Mouse (Mus musculus): ENCODE measurements around the gene Rfk. TPM values are rescaled to one million over a fixed set of nuclear protein-coding genes. Genes with fewer than 3 reads are reported as not detected.
A peak's percentile ranks its signal among the peaks of the same experiment; 100 is the strongest.

Gene Rfk
- total and polyA plus RNA-seq, 2 experiments, result 43.8 to 53.3 TPM

DNA sequence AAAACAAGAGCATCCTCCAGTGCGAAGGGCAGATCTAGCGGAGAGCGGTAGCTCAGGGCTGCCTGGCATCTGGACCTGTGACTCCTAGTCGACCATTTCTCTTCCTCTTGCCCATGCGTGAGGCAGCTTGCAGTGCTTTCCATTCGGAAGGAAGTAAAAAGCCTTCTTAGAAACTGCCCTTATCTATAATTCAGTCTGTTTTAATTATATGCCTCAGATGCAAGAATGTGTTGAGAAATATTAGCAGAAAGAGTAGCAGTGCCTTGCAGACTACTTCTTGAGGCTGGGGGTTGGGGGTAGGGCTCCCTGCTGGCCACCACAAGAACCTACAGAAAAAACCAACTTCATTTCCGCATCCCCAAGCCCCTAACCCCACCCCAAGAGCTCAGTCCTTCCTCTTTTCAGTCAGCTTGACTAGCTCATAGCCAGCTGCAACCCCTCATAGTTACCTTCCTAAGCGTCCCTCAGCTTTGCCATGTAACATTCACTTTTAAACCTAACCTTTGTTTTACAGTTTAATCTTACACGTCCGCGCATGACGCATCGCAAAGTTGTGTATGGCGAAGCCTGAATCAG, 34.4 kb upstream of the Rfk start:
- peaks cover 6% of the 10 kb centered on the region for H3K27me3 ChIP-seq (ENCODE audit: control insufficient read depth, insufficient read depth, low read length)
- TF ChIP-seq CTCF (IDR thresholded peaks at IDR 0.05; ENCODE audit: low read depth, low read length) (no peak), POLR2A (IDR thresholded peaks at IDR 0.05; ENCODE audit: extremely low read depth, insufficient read depth, low read length) (no peak)
- peaks cover 5% of the 10 kb centered on the region; the same call in 1 of the 2 replicates for H3K4me1 ChIP-seq (ENCODE audit: control insufficient read depth, insufficient read depth, low read length)
- no peaks in the 10 kb centered on the region for H3K79me2 ChIP-seq (ENCODE audit: control insufficient read depth, insufficient read depth, low read length)
- H3K27ac ChIP-seq (replicated peaks; ENCODE audit: insufficient read depth, low read depth, low read length), result no peak overlapping the region
- no peak for DNase-seq (ENCODE audit: extremely low read depth, low read depth, low spot score)
- H3K36me3 ChIP-seq (ENCODE audit: control insufficient read depth, insufficient read depth, low read length), result no peaks in the 10 kb centered on the region
- H3K4me3 ChIP-seq (ENCODE audit: insufficient read depth, low read depth, low read length), result no peak overlapping the region
- 77% methylated on average over 14 of the region's 14 CpGs for WGBS
- H3K9ac ChIP-seq (ENCODE audit: low read depth, low read length), result no peak overlapping the region

DNA sequence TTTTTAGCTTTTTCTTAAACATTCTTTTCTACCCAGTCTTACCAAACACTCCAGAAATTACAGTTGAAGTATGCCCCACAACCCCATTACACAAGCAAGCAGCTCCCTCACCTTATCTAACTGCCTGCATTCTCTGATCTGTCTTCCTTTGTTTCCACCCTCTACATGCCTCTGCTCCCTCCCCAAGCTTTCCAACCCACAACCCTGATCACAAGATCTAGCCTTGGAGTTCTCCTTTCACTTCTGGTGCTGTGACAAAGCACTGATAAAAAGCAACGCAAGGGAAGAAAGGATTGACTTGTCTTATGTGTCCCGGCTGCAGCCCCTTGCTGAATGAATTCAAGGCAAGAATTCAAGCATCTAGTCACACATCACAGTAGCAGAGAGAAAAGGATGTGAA, 32.7 kb upstream of the Rfk start:
- H3K36me3 ChIP-seq (ENCODE audit: control insufficient read depth, insufficient read depth, low read length), result no peaks in the 10 kb centered on the region
- no peak overlapping the region for H3K27ac ChIP-seq (replicated peaks; ENCODE audit: insufficient read depth, low read depth, low read length)
- peak; percentile 13 for DNase-seq (ENCODE audit: extremely low read depth, low read depth, low spot score)
- TF ChIP-seq POLR2A (IDR thresholded peaks at IDR 0.05; ENCODE audit: extremely low read depth, insufficient read depth, low read length) (no peak), CTCF (IDR thresholded peaks at IDR 0.05; ENCODE audit: low read depth, low read length) (no peak)
- WGBS, result 61% methylated on average over 2 of the region's 2 CpGs
- peaks cover 2% of the 10 kb centered on the region; the same call in 1 of the 2 replicates for H3K4me1 ChIP-seq (ENCODE audit: control insufficient read depth, insufficient read depth, low read length)
- H3K27me3 ChIP-seq (ENCODE audit: control insufficient read depth, insufficient read depth, low read length), result peaks cover 3% of the 10 kb centered on the region; the same call in 1 of the 2 replicates
- no peak overlapping the region for H3K9ac ChIP-seq (ENCODE audit: low read depth, low read length)
- H3K4me3 ChIP-seq (ENCODE audit: insufficient read depth, low read depth, low read length), result no peak overlapping the region
- H3K79me2 ChIP-seq (ENCODE audit: control insufficient read depth, insufficient read depth, low read length), result no peaks in the 10 kb centered on the region

DNA sequence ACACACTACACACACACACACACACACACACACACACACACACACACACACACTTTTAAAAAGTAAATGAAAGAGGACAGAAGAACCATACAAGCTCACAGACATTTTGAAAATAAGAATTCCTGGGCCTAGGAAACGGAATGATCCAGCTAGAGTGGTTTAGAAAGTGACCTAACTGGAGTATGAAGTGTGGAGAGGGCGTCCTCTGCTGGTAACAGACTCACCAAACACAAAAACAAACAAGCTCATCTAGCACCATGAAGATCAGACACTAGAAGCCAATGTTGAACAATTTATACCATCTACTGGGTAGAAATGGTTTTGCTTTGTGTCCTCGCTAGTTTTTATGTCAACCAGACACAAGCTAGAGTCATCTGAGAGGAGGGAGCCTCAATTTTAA, 29.1 kb upstream of the Rfk start:
- Histone ChIP-seq H3K79me2 (ENCODE audit: control insufficient read depth, insufficient read depth, low read length) (no peaks in the 10 kb centered on the region), H3K9ac (ENCODE audit: low read depth, low read length) (no peak overlapping the region), H3K27ac (replicated peaks; ENCODE audit: insufficient read depth, low read depth, low read length) (no peak overlapping the region), H3K36me3 (ENCODE audit: control insufficient read depth, insufficient read depth, low read length) (no peaks in the 10 kb centered on the region), H3K4me1 (ENCODE audit: control insufficient read depth, insufficient read depth, low read length) (no peaks in the 10 kb centered on the region), H3K27me3 (ENCODE audit: control insufficient read depth, insufficient read depth, low read length) (no peaks in the 10 kb centered on the region), H3K4me3 (ENCODE audit: insufficient read depth, low read depth, low read length) (no peak overlapping the region)
- TF ChIP-seq CTCF (IDR thresholded peaks at IDR 0.05; ENCODE audit: low read depth, low read length), result peak; percentile 38; the same call in 1 of the 2 replicates
- no peak for TF ChIP-seq POLR2A (IDR thresholded peaks at IDR 0.05; ENCODE audit: extremely low read depth, insufficient read depth, low read length)
- peak; percentile 61 for DNase-seq (ENCODE audit: extremely low read depth, low read depth, low spot score)
- WGBS, result 36% methylated on average over 3 of the region's 3 CpGs

DNA sequence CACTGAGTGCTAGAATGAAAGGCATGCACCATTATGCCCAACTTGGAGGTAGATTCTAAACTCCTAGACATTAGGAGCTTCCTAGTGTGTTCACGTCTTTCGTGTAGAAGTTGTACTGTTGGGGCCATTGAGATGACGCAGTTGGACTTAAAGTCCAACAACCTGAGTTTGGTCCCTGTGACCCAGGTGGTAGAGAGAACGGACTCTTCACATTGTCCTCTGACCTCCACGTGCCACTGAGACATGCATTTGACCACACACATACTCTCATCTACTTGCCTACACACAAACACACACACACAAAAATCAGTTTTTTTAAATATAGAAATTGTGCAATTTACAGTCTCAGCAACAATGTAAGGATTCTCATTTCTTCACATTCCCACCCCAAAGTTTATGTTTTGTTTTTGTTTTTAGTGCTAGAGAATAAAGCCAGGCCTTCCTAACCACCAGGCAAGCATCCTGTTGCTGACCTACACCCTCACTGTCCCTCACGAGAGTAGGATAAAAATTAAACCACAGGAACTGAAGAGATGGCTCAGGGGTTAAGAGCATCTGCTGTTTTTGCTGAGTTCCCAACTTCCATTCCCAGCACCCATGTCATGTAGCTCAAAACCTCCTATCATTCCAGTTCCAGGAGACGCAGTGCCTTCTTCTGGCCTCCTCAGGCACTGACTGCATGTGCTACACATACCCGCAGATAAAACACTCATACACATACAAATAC, 27.3 kb upstream of the Rfk start:
- no peak for DNase-seq (ENCODE audit: extremely low read depth, low read depth, low spot score)
- no peaks in the 10 kb centered on the region for H3K27me3 ChIP-seq (ENCODE audit: control insufficient read depth, insufficient read depth, low read length)
- no peak overlapping the region for H3K4me3 ChIP-seq (ENCODE audit: insufficient read depth, low read depth, low read length)
- WGBS, result 93% methylated on average over 8 of the region's 8 CpGs
- no peak overlapping the region for H3K9ac ChIP-seq (ENCODE audit: low read depth, low read length)
- no peaks in the 10 kb centered on the region for H3K79me2 ChIP-seq (ENCODE audit: control insufficient read depth, insufficient read depth, low read length)
- H3K27ac ChIP-seq (replicated peaks; ENCODE audit: insufficient read depth, low read depth, low read length), result no peak overlapping the region
- H3K4me1 ChIP-seq (ENCODE audit: control insufficient read depth, insufficient read depth, low read length), result no peaks in the 10 kb centered on the region
- no peak for TF ChIP-seq CTCF (IDR thresholded peaks at IDR 0.05; ENCODE audit: low read depth, low read length)
- no peak for TF ChIP-seq POLR2A (IDR thresholded peaks at IDR 0.05; ENCODE audit: extremely low read depth, insufficient read depth, low read length)
- no peaks in the 10 kb centered on the region for H3K36me3 ChIP-seq (ENCODE audit: control insufficient read depth, insufficient read depth, low read length)

DNA sequence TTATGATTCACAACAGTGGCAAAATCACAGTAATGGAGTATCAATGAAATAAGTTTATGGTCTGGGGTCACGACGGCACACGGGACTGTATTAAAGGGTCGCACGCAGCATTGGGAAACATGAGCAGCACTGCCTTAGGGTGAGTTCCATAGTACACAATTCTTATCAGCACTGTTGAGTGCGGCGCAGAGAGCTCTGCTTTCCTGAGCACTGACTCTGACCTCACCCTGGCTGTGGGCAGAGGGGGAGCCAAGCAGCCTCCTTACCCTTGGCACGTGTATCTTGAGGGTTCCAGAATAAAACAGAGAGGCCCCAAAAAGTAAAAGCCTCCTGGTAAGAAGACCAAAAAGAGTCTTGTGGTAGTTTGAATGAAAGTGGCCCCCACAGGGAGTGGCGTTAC, 25.3 kb upstream of the Rfk start:
- H3K36me3 ChIP-seq (ENCODE audit: control insufficient read depth, insufficient read depth, low read length), result no peaks in the 10 kb centered on the region
- 75% methylated on average over 9 of the region's 9 CpGs for WGBS

DNA sequence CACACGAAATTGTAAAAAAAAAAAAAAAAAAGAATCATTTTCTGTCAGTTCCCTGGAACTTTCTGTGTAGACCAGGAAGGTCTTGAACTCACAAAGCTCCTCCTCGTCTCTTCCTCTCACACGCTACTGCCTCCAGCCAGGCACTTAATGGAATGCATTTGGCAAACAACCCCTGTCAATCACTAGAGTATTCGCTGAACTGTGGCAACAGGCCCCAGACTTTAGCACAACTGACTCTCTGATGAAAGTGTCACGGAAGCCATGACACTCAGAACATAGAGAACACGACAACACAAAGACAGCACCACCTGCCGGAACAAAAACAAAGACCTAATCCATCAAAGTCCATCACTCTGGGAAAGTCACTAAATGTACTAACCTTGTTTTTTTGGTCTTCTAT, 24.3 kb upstream of the Rfk start:
- TF ChIP-seq POLR2A (IDR thresholded peaks at IDR 0.05; ENCODE audit: extremely low read depth, insufficient read depth, low read length) (no peak), CTCF (IDR thresholded peaks at IDR 0.05; ENCODE audit: low read depth, low read length) (no peak)
- Histone ChIP-seq H3K9ac (ENCODE audit: low read depth, low read length) (no peak overlapping the region), H3K27me3 (ENCODE audit: control insufficient read depth, insufficient read depth, low read length) (no peaks in the 10 kb centered on the region), H3K27ac (replicated peaks; ENCODE audit: insufficient read depth, low read depth, low read length) (no peak overlapping the region), H3K4me3 (ENCODE audit: insufficient read depth, low read depth, low read length) (no peak overlapping the region), H3K4me1 (ENCODE audit: control insufficient read depth, insufficient read depth, low read length) (no peaks in the 10 kb centered on the region), H3K79me2 (ENCODE audit: control insufficient read depth, insufficient read depth, low read length) (no peaks in the 10 kb centered on the region), H3K36me3 (ENCODE audit: control insufficient read depth, insufficient read depth, low read length) (no peaks in the 10 kb centered on the region)
- DNase-seq (ENCODE audit: extremely low read depth, low read depth, low spot score), result no peak
- WGBS, result 52% methylated on average over 7 of the region's 7 CpGs

More for the DNA sequence above, 25.3 kb upstream of the Rfk start:
- H3K27me3 ChIP-seq (ENCODE audit: control insufficient read depth, insufficient read depth, low read length), result no peaks in the 10 kb centered on the region
- H3K4me1 ChIP-seq (ENCODE audit: control insufficient read depth, insufficient read depth, low read length), result no peaks in the 10 kb centered on the region
- no peak for DNase-seq (ENCODE audit: extremely low read depth, low read depth, low spot score)
- no peak overlapping the region for H3K4me3 ChIP-seq (ENCODE audit: insufficient read depth, low read depth, low read length)
- TF ChIP-seq CTCF (IDR thresholded peaks at IDR 0.05; ENCODE audit: low read depth, low read length) (no peak), POLR2A (IDR thresholded peaks at IDR 0.05; ENCODE audit: extremely low read depth, insufficient read depth, low read length) (no peak)
- no peak overlapping the region for H3K9ac ChIP-seq (ENCODE audit: low read depth, low read length)
- H3K79me2 ChIP-seq (ENCODE audit: control insufficient read depth, insufficient read depth, low read length), result no peaks in the 10 kb centered on the region
- H3K27ac ChIP-seq (replicated peaks; ENCODE audit: insufficient read depth, low read depth, low read length), result no peak overlapping the region
